Mouse (Mus musculus) testis, adult 2 months (tissue): ENCODE measurements at regions not wholly inside any gene's neighbourhood (a gene's known extent, or its start where the extent isn't known, plus 50 kb on each side); places are given as distances from the start of the nearest gene placed in this dataset.

Experiments used
- CTCF ChIP-seq: fragments of 200-500 bp; IDR thresholded peaks from 2 replicates; pipeline ENCODE4 v1.5.1; 2012; ENCODE audit warnings: low read depth, mild to moderate bottlenecking, inconsistent platforms, low read length, moderate library complexity; ENCODE audit not compliant: control insufficient read depth, insufficient read depth, insufficient replicate concordance
- POLR2A ChIP-seq: fragments of 200-500 bp; IDR thresholded peaks from 2 replicates; pipeline ENCODE4 v1.6.1; 2012; ENCODE audit warnings: low read depth, mild to moderate bottlenecking, inconsistent platforms, low read length, moderate library complexity; ENCODE audit not compliant: control insufficient read depth

- TF ChIP-seq CTCF, result peak; percentile 65; the same call in 1 of the 2 replicates
- no peak for TF ChIP-seq POLR2A
Observed at GRCm38 (mm10) chr1:136710196-136710595, 85.5 kb downstream of the Zfp281 start.
